ENCODE assay signal across 15 mouse cellular contexts in the genomic region with DNA sequence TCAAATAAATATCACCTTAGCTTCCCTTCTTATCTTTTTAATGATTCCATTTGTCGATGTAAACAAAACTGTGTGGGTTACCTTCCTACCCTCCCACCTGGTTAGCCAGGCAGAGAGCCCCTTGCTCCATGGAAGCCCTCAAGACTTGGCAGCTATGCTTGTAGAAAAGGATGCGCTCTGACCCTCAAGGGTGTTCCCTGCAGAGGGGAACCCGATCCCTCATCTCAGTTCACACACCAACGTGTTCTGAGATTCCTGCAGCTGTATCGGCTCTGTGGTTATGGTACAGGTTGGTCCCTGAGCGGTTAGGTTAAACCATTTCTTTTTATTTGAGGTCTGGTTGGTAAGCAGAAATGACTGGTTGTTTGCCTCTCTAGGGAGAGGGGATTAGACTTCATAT.
"Had no signal": no experiment of that assay in that cellular context is flagged by ENCODE, and none has a peak within 500 bp of the region (broad histone marks: within the 10 kb centered on the region; RNA-seq: fewer than 3 reads in every experiment).

No protein-coding gene starts in this region.

- H3K9ac ChIP-seq: lung, embryonic 15.5 days; midbrain, embryonic 13.5 days; midbrain, embryonic 15.5 days; neural tube, embryonic 12.5 days; stomach, embryonic 15.5 days had no signal

- ATAC-seq: lung, postnatal 0 days; midbrain, embryonic 13.5 days; midbrain, embryonic 15.5 days had no signal

- H3K4me1 ChIP-seq: midbrain, embryonic 13.5 days; neural tube, embryonic 12.5 days; stomach, embryonic 15.5 days had no signal

- DNase-seq: lung, adult 2 months; right cerebral cortex, postnatal 14 days; thymus, adult 2 months; thymus, postnatal 25 days; thymus, postnatal 4 days had no signal

- H3K4me2 ChIP-seq: lung, embryonic 15.5 days; midbrain, embryonic 11.5 days; midbrain, embryonic 13.5 days; midbrain, embryonic 15.5 days; neural tube, embryonic 12.5 days; stomach, embryonic 15.5 days had no signal

- H3K9me3 ChIP-seq: lung, embryonic 15.5 days; megakaryocyte, embryonic 14.5 days; midbrain, embryonic 13.5 days; midbrain, embryonic 15.5 days; neural tube, embryonic 12.5 days; stomach, embryonic 15.5 days had no signal

- H3K27me3 ChIP-seq: lung, embryonic 15.5 days; midbrain, embryonic 13.5 days; midbrain, embryonic 15.5 days; neural tube, embryonic 12.5 days; stomach, embryonic 15.5 days had no signal

- H3K4me3 ChIP-seq: lung, embryonic 15.5 days; megakaryocyte, embryonic 14.5 days; midbrain, embryonic 13.5 days; midbrain, embryonic 15.5 days; neural tube, embryonic 12.5 days; stomach, embryonic 15.5 days had no signal

- H3K36me3 ChIP-seq: lung, embryonic 15.5 days; midbrain, embryonic 13.5 days; midbrain, embryonic 15.5 days; neural tube, embryonic 12.5 days; stomach, embryonic 15.5 days had no signal

- H3K27ac ChIP-seq: lung, embryonic 15.5 days; macrophage; midbrain, embryonic 13.5 days; midbrain, embryonic 15.5 days; neural tube, embryonic 12.5 days; stomach, embryonic 15.5 days; stomach, postnatal 0 days had no signal
